Mouse (Mus musculus) heart, postnatal 36 days (tissue): ENCODE measurements at regions not wholly inside any gene's neighbourhood (a gene's known extent, or its start where the extent isn't known, plus 50 kb on each side); places are given as distances from the start of the nearest gene placed in this dataset.

Source experiments
- DNase-seq, 2 experiments: peaks; one replicate each; pipeline ENCODE4 v3.0.0; 2021 to 2022
- intact Hi-C: fragments of 180-260 bp; cut with DNase I; formaldehyde crosslinking; loops from one replicate; pipeline ENCODE4 v1.15.1; 2025

DNA sequence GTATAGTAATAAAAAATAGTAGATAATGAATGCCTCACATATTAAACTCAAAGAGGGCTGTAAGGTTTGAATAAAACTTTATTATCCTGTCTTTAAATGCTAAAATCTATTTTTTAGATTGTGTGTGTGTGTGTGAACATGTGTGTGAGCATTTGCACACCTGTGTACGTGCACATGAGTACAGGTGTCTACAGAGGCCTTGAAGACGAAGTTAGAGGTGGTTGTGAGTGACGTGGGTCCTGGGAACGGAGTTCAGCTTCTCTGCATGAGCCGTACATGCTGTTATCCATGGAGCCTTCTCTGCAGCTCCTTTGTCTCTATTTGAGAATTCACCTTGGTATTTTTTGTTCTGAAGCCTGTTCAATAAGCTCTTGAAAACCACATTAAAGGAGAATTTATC is 129.8 kb upstream of the Hmgn3 start:
- DNase-seq = no peak
- intact Hi-C loops = no loop called here

DNA sequence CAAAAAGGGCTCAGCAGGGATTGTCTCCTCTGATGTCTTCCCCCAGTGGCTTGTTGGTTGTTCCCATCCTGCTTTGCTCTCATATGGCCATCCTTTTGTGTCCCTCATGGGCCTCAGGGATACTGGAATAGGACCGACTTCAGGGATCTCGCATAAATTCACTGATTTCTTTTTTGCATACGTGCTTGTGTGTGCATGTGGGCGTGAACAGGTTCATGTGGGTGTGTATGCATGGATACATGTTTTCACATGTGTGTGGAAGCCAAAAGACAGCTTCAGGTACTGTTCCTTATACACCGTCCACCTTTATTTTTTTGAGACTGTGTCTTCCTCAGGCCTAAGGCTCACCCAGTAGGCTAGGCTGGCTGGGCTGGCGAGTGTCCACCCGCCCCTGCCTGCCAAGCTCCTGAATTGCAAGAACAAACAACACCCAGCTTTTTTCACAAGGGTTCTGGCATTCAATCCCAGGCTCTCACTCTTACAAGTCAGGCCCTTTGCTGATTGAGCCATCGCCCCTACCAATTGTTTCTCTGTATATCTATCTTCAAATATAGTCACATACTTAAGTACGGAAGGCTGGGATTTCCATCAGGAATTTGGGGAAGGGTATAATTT is 127.0 kb upstream of the Hmgn3 start:
- intact Hi-C loops = no loop called here
- DNase-seq = peak in 1 of 2 experiments; percentile 20

DNA sequence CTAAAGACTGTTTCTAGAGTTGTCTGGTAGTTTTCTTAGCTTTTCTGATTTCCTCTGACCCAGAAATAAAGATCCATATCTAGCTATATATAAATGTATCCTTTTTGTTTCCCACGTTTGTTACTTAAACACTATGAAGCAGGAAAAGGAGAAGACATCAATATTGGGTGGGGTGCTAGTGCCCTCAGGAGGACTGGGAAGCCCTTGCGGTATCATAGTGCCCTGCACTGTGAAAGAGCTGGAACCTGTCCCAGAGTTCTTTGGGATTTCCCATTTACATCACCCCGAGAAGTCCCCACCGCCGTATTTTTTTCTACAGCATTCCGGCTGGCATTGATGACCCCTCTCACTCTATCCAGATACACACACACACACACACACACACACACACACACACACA is 119.3 kb upstream of the Hmgn3 start:
- intact Hi-C loops = no loop called here
- DNase-seq = no peak

GRCm38 (mm10) chr9:83259511-83259910 is 113.0 kb upstream of the Hmgn3 start:
- intact Hi-C loops = no loop called here

DNA sequence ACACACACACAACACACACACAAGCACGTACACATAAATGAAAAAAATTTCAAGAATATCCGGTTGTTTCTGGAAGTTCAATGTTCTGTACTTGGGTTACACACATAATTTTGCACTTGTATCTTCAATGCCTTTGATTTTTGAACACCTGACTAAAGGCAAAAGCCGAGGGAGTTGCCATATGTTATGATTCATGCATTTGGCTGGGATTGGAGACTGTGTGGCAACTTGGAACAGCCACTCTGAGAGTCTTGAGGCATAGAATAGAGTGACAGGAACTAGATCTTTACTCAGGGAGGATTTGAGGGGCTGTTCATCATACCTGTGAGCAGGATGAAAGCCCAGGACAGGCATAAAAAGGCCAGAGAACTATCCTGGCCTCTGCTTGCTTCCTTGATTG is 112.5 kb upstream of the Hmgn3 start:
- intact Hi-C loops = no loop called here

More at GRCm38 (mm10) chr9:83259511-83259910, 113.0 kb upstream of the Hmgn3 start:
- DNase-seq = no peak

DNA sequence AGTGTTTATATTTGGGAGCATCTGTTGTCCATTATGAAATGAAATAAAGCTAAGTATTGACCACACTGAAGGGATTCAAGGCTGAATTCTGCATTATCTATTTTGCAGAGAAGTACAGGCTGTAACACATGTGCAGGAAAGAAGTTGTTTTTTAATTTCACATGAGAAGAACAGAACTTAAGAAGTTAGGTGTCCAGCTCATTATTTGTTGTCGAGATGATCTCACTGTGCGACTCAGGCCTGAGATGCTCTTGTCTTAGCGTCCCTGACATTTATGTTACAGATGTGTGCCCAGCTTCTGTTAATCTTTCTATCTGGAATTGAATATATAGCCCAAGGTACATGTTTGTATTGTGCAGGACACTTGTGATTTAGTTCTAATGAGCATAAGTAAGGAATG is 112.0 kb upstream of the Hmgn3 start:
- no peak for DNase-seq
- intact Hi-C loops = no loop called here

More for the DNA sequence above, 112.5 kb upstream of the Hmgn3 start:
- no peak for DNase-seq

DNA sequence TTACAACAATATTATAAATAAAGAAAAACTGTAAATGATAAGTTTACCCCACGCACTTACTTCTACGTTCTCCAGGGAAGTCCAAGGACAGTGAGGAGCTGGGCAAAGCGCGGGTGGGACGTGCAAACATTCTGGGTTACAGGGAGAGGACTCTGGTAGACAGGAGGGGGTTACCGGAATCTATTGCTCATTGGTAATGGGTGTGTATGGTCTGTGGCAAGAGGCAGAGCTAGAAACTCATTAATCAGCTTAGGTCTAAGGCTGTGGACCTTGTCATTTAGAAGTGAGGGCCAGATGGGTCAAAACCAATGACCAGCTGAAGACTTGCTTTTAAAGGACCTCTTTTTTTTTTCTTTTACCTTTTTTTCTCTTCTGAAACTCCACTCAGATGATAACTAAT is 107.9 kb upstream of the Hmgn3 start:
- no peak for DNase-seq
- intact Hi-C loops = no loop called here

DNA sequence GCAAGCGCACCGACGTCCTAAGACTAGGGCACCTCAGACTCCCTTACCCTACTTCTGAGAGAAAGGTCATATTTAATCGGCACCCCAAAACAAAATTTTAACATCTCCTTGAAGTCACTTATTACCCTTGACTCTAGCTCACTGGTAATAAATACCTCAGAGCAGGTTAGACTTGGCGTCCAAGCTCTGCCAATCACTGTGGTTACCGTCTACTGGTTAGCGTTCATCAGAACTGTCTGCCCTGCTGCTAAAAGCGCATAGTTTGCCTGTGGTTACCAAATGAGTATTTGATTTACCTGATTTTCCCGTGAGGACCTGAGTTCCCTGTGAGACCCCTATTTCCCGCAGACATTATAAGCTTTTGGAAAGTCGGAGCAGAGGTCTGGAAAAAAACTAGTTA is 107.3 kb upstream of the Hmgn3 start:
- DNase-seq = no peak
- intact Hi-C loops = no loop called here

DNA sequence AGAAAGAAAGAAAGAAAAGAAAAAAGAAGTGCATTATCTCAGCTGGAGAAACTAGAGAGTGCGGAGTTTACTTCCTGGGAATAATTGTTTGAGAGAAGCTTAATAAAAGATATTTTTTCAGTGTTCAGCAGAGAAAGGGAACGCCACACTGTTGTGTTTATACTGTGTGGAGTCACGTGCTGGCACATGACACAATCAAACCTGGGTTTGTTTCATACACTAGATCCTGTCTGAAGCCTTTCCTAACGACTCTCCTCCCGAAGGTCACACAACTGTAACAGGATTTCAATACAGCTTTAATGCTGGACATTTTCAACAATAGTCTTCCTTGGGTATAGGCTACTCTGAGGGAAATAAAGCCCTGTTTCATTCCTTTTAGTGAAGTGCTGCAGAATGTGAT is 105.3 kb upstream of the Hmgn3 start:
- intact Hi-C loops = no loop called here
- no peak for DNase-seq

GRCm38 (mm10) chr9:83249871-83250270 is 103.4 kb upstream of the Hmgn3 start:
- DNase-seq = no peak
- intact Hi-C loops = no loop called here

DNA sequence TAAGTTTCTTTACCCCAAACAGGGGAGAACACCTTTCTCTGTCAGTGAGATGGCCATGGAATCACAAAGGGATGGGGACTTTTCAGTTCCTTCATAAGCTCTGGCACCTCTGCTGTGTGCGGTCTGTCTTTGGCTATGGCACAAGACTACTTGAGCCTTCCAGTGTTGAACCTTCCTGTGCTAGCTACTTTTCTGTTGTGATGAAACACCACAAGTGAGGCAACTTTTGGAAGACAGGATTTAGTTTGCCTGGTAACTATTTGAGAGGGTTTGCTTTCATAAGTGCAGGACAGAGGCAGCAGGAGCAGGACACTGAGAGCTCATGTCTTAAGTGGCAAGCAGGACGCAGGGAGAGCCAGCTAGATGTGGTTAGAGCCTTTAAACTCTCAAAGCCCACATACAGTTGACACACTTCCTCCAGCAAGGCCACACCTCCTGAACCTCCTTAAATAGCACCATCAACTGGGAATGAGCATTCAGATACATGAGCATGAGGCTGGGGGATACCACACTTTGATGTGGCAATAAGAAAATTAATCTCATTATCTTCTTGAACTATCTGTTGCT is 101.8 kb upstream of the Hmgn3 start:
- no peak for DNase-seq
- intact Hi-C loops = no loop called here

GRCm38 (mm10) chr9:83247066-83247668 is 100.7 kb upstream of the Hmgn3 start:
- DNase-seq = peak; percentile 6 to 25
- intact Hi-C loops = no loop called here

GRCm38 (mm10) chr9:83241119-83241518 is 94.6 kb upstream of the Hmgn3 start:
- DNase-seq = no peak
- intact Hi-C loops = no loop called here

GRCm38 (mm10) chr9:83239097-83239496 is 92.6 kb upstream of the Hmgn3 start:
- intact Hi-C loops = no loop called here
- no peak for DNase-seq

- intact Hi-C loops = no loop called here
- peak in 1 of 2 experiments; percentile 3 for DNase-seq
Measured at GRCm38 (mm10) chr9:83221866-83222265, 75.4 kb upstream of the Hmgn3 start.

GRCm38 (mm10) chr9:83202583-83202982 is 56.1 kb upstream of the Hmgn3 start:
- intact Hi-C loops = no loop called here
- DNase-seq = no peak

DNA sequence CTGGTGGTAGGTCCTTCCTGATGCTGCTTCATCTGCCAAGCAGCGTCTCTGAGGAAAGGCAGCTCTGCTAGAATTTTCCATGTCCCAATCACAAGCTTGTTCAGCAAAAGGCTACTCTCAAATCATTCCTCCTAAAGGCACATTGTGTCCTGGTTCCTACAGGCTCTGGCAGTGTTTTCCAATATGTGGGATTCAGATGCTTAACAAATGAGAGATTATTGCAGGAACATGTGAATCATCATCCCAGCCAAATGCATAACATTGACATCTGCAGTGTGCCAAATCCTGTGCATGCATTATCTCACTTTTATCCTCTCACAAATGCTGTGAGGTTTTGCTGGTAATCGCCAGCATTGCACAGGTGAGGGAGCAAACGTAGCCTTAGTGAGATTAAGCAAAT is 53.3 kb upstream of the Hmgn3 start:
- intact Hi-C loops = no loop called here
- DNase-seq = no peak

DNA sequence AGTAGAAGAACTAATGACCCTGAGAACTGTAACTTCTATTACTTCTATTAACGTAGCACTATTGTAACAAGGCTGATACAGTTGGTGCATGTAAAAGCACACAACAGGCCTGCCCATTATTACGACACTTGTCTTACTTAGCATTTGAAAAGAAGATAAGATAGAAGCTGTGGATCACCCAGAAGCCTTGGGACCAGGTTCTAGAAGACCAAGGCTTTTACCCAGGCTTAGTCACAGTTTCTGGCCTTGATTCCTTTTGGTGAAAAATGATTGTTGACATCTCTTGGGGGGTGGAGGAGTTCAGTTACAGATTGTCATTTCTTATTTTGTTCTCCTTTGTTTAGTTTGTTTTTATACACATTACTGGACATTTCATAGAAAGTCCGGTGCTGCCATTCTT is 52.7 kb upstream of the Hmgn3 start:
- no peak for DNase-seq
- intact Hi-C loops = no loop called here

DNA sequence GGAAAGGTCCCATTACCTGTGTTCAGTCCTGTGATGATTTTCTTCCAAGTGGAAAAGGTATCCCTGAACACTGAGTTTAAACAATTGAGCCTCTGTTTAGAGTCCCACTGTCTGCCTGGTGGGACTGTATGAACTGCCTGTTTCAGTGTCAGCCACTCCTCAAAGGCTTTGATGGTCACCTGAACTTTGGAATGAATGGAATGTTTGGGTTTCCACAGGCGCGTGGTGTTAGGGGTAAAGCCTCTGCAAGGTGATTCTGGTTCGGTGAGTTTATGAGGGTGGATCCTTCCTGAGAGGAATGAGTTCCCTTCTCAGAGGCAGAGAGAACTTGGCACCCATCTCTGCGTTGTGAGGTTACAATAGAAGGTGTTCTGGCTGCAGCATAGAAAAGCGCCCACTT is 50.5 kb upstream of the Hmgn3 start:
- DNase-seq = no peak
- intact Hi-C loops = no loop called here
